Mouse (Mus musculus) Patski (cell line): ENCODE results near the gene Flt3. TPM values are rescaled to one million over a fixed set of nuclear protein-coding genes. Genes with fewer than 3 reads are reported as not detected.

Experiments
- ATAC-seq: fragments of 100-300 bp; one replicate; pipeline ENCODE4 v1.8.0; 2021
- CTCF ChIA-PET: fragments of 350-600 bp; sonication (Branson Sonifier 250); formaldehyde crosslinking; loops from one replicate; lab custom pipeline; 2022; ENCODE audit warnings: inconsistent platforms; lab: Charles Lee
- POLR2A ChIA-PET: fragments of 350-600 bp; sonication (Branson Sonifier 250); formaldehyde crosslinking; loops from one replicate; lab custom pipeline; 2022; ENCODE audit warnings: antibody characterized with exemption, inconsistent platforms; lab: Charles Lee
- DNase-seq: peaks from one replicate; pipeline ENCODE4 v3.0.0-alpha.2; 2011; ENCODE audit warnings: low read depth, low spot score
- H3K27me3 ChIP-seq: fragments of 371-371 bp; one replicate; pipeline ENCODE4 v1.5.1; 2021
- CTCF ChIP-seq: fragments of 100-300 bp; IDR thresholded peaks from one replicate; pipeline ENCODE4 v1.5.1; 2021
- in situ Hi-C: fragments of 300-500 bp; cut with MboI; formaldehyde crosslinking; loops from 3 replicates; pipeline ENCODE4 v1.11.1; 2018; ENCODE audit warnings: low pct_unique_long_range_greater_than_20kb, mixed read lengths
- polyA plus RNA-seq: library from polyadenylated mRNA; unstranded; gene quantifications from one replicate; pipeline ENCODE4 v1.2.3, GENCODE M21; 2021

Flt3 gene
- polyA plus RNA-seq, 1 experiment from 2014 or later: 0.30 TPM

DNA sequence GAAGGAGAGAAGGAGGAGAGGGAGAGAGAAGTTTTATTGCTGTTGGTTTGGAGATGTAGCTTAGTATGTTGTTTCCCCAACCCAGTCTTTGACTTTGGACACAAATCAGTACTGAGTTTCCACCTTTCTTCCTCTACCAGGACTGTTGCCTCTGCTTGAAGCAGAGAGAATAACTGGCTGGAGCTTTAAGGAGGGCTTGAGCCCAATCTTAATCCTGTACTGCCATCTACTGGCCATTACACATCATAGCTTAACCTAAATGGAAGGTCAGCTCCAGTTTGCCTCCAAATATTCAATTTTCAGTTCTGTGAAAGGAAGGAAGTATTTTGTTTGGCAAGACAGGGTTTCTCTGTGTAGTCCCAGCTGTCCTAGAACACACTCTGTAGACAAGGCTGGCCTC is 80.6 kb downstream of the Flt3 start:
- ChIA-PET CTCF (interaction anchor here (0.8 to 7.6 kb wide), 10 partner anchors 9 to 645 kb away, joined by 3 to 103 read pairs (median 16); partner anchors contain the start of gene Cdx2), POLR2A (no interaction called here)
- H3K27me3 ChIP-seq: peaks cover 10% of the 10 kb centered on the region
- TF ChIP-seq CTCF: peak; percentile 75
- ATAC-seq (no peak), DNase-seq (no peak)
- in situ Hi-C loops: loop anchor here (5.0 kb wide), 3 partner anchors 87 to 647 kb away; no protein-coding TSS in a partner anchor

GRCm38 (mm10) chr5:147317991-147318390 is 82.3 kb downstream of the Flt3 start:
- in situ Hi-C loops: loop anchor here (5.0 kb wide), 2 partner anchors 411 to 646 kb away; no protein-coding TSS in a partner anchor
- DNase-seq (no peak), ATAC-seq (no peak)
- peaks cover 13% of the 10 kb centered on the region for H3K27me3 ChIP-seq
- ChIA-PET POLR2A (interaction anchor here (1.6 kb wide), 1 partner anchor 413 kb away, joined by 5 read pairs; no protein-coding TSS in a partner anchor), CTCF (interaction anchor here (0.6 to 7.6 kb wide), 18 partner anchors 10 to 648 kb away, joined by 3 to 103 read pairs (median 4); partner anchors contain the start of gene Cdx2)
- TF ChIP-seq CTCF: no peak

DNA sequence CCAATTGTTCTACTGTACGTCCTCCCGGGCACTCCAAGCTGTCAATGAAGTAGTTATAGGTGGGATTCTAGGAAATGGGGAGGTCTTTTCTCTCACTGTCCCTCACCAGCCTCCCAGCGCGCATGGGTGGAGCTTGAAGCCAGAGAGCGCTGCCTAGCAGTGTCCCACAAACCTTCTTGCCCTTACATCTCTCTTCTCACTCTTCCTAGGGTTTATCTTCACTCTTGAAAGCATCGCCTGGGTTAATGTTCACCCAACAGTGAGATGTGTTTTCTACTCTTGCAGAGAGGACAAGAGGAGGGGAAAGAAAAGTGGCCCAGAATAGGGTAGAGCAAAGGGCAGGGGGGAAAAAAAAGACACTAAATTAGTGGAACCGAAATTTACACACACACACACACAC is 83.0 kb downstream of the Flt3 start:
- ChIA-PET POLR2A (interaction anchor here (0.9 to 1.6 kb wide), 2 partner anchors 69 to 412 kb away, joined by 3 to 5 read pairs; no protein-coding TSS in a partner anchor), CTCF (interaction anchor here (0.6 to 7.6 kb wide), 10 partner anchors 9 to 642 kb away, joined by 3 to 103 read pairs (median 11); partner anchors contain the start of gene Cdx2)
- peaks cover 12% of the 10 kb centered on the region for H3K27me3 ChIP-seq
- in situ Hi-C loops: loop anchor here (5.0 kb wide), 2 partner anchors 410 to 645 kb away; no protein-coding TSS in a partner anchor
- ATAC-seq (no peak), DNase-seq (no peak)
- no peak for TF ChIP-seq CTCF

- in situ Hi-C loops: loop anchor here (5.0 kb wide), 2 partner anchors 408 to 643 kb away; no protein-coding TSS in a partner anchor
- ChIA-PET POLR2A (no interaction called here), CTCF (interaction anchor here (1.0 to 7.6 kb wide), 5 partner anchors 8 to 404 kb away, joined by 3 to 103 read pairs (median 3); partner anchors contain the start of gene Cdx2)
- DNase-seq: no peak
- peaks cover 16% of the 10 kb centered on the region for H3K27me3 ChIP-seq
- TF ChIP-seq CTCF: no peak
- ATAC-seq: no peak
These were observed 84.7 kb downstream of the Flt3 start for GRCm38 (mm10) chr5:147315432-147316075.

- CTCF ChIA-PET: interaction anchor here (1.1 to 7.6 kb wide), 3 partner anchors 8 to 403 kb away, joined by 3 to 103 read pairs (median 51); partner anchors contain the start of gene Cdx2
- peaks cover 11% of the 10 kb centered on the region for H3K27me3 ChIP-seq
- POLR2A ChIA-PET: no interaction called here
- peak; percentile 78 for ATAC-seq
- TF ChIP-seq CTCF: no peak
- no peak for DNase-seq
- in situ Hi-C loops: loop anchor here (5.0 kb wide), 2 partner anchors 408 to 643 kb away; no protein-coding TSS in a partner anchor
These were observed 85.5 kb downstream of the Flt3 start for GRCm38 (mm10) chr5:147314646-147315431.

DNA sequence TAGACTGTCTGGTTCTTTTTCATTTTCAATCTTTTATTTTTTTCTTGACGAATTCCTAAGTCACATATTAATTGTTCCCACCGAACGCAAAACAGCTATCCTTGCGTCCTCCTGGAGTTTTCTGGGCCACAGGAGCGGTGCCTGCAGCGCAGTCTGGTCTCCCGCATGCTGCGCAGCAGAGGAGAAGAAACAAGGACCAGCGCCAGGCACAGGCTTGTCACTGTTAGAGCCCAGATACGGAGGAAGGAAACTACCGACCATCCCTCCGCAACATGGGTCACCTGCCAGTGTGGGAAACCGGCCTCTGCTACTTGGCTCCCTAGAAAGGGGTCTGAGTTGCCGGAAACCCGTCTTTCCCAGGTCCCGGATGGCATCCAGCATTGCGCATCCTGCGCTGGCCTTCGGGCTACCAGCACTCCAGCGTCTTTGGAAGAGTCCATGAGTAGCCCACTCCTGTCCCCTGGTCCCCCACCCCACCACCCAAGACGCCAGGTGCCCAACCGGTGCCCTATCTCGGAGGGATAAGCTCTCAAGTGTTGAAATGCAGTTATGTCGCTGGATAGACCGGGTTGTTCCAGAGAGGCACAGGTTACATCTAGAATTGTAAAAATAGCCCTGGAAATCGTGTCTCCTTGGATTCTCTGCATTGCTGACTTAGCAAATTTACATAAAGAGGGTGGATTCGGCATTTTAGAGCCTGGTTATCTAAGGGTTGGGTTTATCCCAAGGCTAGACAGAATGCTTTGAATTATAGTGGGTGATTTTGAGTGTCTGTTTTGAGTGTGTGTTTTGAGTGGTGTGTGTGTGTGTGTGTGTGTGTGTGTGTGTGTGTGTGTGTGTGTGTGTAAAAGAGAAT is 87.2 kb downstream of the Flt3 start:
- ATAC-seq: no peak
- POLR2A ChIA-PET: interaction anchor here (0.6 kb wide), 2 partner anchors 15 to 26 kb away, joined by 3 read pairs; no protein-coding TSS in a partner anchor
- DNase-seq: no peak
- in situ Hi-C loops: no loop called here
- CTCF ChIA-PET: interaction anchor here (2.0 to 7.6 kb wide), 2 partner anchors 19 to 401 kb away, joined by 9 to 103 read pairs; no protein-coding TSS in a partner anchor
- TF ChIP-seq CTCF: no peak
- peaks cover 17% of the 10 kb centered on the region for H3K27me3 ChIP-seq

- TF ChIP-seq CTCF: no peak
- CTCF ChIA-PET: interaction anchor here (3.7 kb wide), 1 partner anchor 9 kb away, joined by 18 read pairs; no protein-coding TSS in a partner anchor
- in situ Hi-C loops: no loop called here
These were observed 90.5 kb downstream of the Flt3 start for GRCm38 (mm10) chr5:147309786-147310185.

GRCm38 (mm10) chr5:147308451-147308850 is 91.8 kb downstream of the Flt3 start:
- DNase-seq (no peak), ATAC-seq (no peak)
- CTCF ChIA-PET: interaction anchor here (2.6 to 3.7 kb wide), 2 partner anchors 10 kb away, joined by 12 to 18 read pairs; no protein-coding TSS in a partner anchor
- no peak for TF ChIP-seq CTCF
- POLR2A ChIA-PET: interaction anchor here (1.2 kb wide), 1 partner anchor 12 kb away, joined by 3 read pairs; no protein-coding TSS in a partner anchor
- peaks cover 58% of the 10 kb centered on the region for H3K27me3 ChIP-seq
- in situ Hi-C loops: no loop called here

More at GRCm38 (mm10) chr5:147309786-147310185, 90.5 kb downstream of the Flt3 start:
- POLR2A ChIA-PET: no interaction called here
- peaks cover 48% of the 10 kb centered on the region for H3K27me3 ChIP-seq
- DNase-seq (no peak), ATAC-seq (no peak)

- ChIA-PET POLR2A (no interaction called here), CTCF (interaction anchor here (0.7 to 3.7 kb wide), 3 partner anchors 8 to 11 kb away, joined by 3 to 18 read pairs (median 12); no protein-coding TSS in a partner anchor)
- H3K27me3 ChIP-seq: peaks cover 63% of the 10 kb centered on the region
- in situ Hi-C loops: no loop called here
- TF ChIP-seq CTCF: no peak
- ATAC-seq (no peak), DNase-seq (no peak)
These were observed 92.9 kb downstream of the Flt3 start for GRCm38 (mm10) chr5:147307398-147307785.
